Mouse (Mus musculus) G1E (cell line): ENCODE results near the gene Kif18a.

Experiments
- CTCF ChIP-seq: IDR thresholded peaks from 2 replicates; pipeline ENCODE4 v1.5.1; 2012; ENCODE audit warnings: low read depth, low read length, inconsistent platforms, mixed read lengths
- GATA1 ChIP-seq: IDR thresholded peaks from 2 replicates; pipeline ENCODE4 v1.6.1; 2012; ENCODE audit warnings: borderline replicate concordance, low read length, inconsistent platforms, mixed read lengths
- POLR2AphosphoS5 ChIP-seq: IDR thresholded peaks from 2 replicates; pipeline ENCODE4 v1.6.1; 2012; ENCODE audit warnings: low read depth, low read length, inconsistent platforms; ENCODE audit not compliant: insufficient replicate concordance

DNA sequence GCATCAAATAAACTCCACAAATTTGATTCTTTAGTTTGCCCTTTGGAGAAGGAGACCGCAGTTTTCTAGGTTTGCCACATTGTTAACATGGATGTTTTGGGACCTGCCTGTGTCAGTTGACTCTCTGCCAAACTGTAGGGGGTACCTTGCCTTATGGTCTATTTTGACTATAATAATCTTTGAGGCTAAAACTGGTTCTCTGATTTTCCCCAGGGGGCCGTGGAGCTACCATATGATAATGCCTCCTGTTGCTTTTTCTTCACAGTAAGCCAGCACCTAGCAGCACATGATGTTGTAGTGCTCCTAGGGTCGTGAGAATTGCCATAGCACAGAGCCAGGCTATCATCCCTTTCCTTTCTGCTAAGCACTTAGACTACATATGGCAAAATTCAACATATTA lies 21.7 kb downstream of the Kif18a start:
- TF ChIP-seq CTCF (no peak), POLR2AphosphoS5 (no peak), GATA1 (no peak)
